Mouse (Mus musculus): ENCODE measurements at regions not wholly inside any gene's neighbourhood (a gene's known extent, or its start where the extent isn't known, plus 50 kb on each side); places are given as distances from the start of the nearest gene placed in this dataset.

GRCm38 (mm10) chr14:16962216-16962826 is 143.4 kb upstream of the Rarb start:
- no peaks in the 10 kb centered on the region for H3K27me3 ChIP-seq (ENCODE audit: control insufficient read depth, insufficient read depth, low read length)
- no peak overlapping the region for H3K27ac ChIP-seq (replicated peaks; ENCODE audit: insufficient read depth, low read depth, low read length)
- H3K9ac ChIP-seq (ENCODE audit: low read depth, low read length) = no peak overlapping the region
- no peak overlapping the region for H3K4me3 ChIP-seq (ENCODE audit: insufficient read depth, low read depth, low read length)
- H3K79me2 ChIP-seq (ENCODE audit: control insufficient read depth, insufficient read depth, low read length) = no peaks in the 10 kb centered on the region
- DNase-seq (ENCODE audit: extremely low read depth, low read depth, low spot score) = no peak
- H3K36me3 ChIP-seq (ENCODE audit: control insufficient read depth, insufficient read depth, low read length) = no peaks in the 10 kb centered on the region
- no peaks in the 10 kb centered on the region; the same call in 1 of the 2 replicates for H3K4me1 ChIP-seq (ENCODE audit: control insufficient read depth, insufficient read depth, low read length)
- WGBS = 90% methylated on average over 3 of the region's 3 CpGs
- TF ChIP-seq CTCF (IDR thresholded peaks at IDR 0.05; ENCODE audit: low read depth, low read length) = no peak
- no peak for TF ChIP-seq POLR2A (IDR thresholded peaks at IDR 0.05; ENCODE audit: extremely low read depth, insufficient read depth, low read length)

DNA sequence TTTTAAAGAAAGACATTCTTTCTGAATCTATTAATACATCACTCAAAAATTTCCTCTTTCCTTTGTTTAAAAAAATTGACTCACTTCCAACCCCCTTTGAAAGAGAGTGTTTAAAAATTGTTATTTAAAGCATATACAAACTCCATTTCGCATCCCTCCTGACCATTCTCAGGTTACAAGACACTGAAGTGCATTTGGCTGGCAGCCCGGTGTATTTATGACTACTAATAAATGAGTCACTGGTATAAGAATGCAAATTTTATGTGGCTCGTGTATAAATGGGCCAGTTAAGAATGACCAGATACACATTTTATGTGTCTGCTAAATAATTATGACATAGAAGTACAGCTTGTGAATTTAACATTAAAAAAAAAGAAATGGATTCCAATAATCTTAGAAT is 138.8 kb upstream of the Rarb start:
- no peak for TF ChIP-seq POLR2A (IDR thresholded peaks at IDR 0.05; ENCODE audit: extremely low read depth, insufficient read depth, low read length)
- TF ChIP-seq CTCF (IDR thresholded peaks at IDR 0.05; ENCODE audit: low read depth, low read length) = no peak
- no peak for DNase-seq (ENCODE audit: extremely low read depth, low read depth, low spot score)
- Histone ChIP-seq H3K4me1 (ENCODE audit: control insufficient read depth, insufficient read depth, low read length) (no peaks in the 10 kb centered on the region; the same call in 1 of the 2 replicates), H3K36me3 (ENCODE audit: control insufficient read depth, insufficient read depth, low read length) (no peaks in the 10 kb centered on the region), H3K4me3 (ENCODE audit: insufficient read depth, low read depth, low read length) (no peak overlapping the region), H3K27me3 (ENCODE audit: control insufficient read depth, insufficient read depth, low read length) (no peaks in the 10 kb centered on the region), H3K79me2 (ENCODE audit: control insufficient read depth, insufficient read depth, low read length) (no peaks in the 10 kb centered on the region), H3K27ac (replicated peaks; ENCODE audit: insufficient read depth, low read depth, low read length) (no peak overlapping the region), H3K9ac (ENCODE audit: low read depth, low read length) (no peak overlapping the region)
- 73% methylated on average over 3 of the region's 3 CpGs for WGBS

- Histone ChIP-seq H3K4me1 (ENCODE audit: control insufficient read depth, insufficient read depth, low read length) (no peaks in the 10 kb centered on the region), H3K79me2 (ENCODE audit: control insufficient read depth, insufficient read depth, low read length) (no peaks in the 10 kb centered on the region), H3K27ac (replicated peaks; ENCODE audit: insufficient read depth, low read depth, low read length) (no peak overlapping the region), H3K9ac (ENCODE audit: low read depth, low read length) (no peak overlapping the region), H3K27me3 (ENCODE audit: control insufficient read depth, insufficient read depth, low read length) (no peaks in the 10 kb centered on the region), H3K36me3 (ENCODE audit: control insufficient read depth, insufficient read depth, low read length) (no peaks in the 10 kb centered on the region), H3K4me3 (ENCODE audit: insufficient read depth, low read depth, low read length) (no peak overlapping the region)
- WGBS = 90% methylated on average over 6 of the region's 6 CpGs
- TF ChIP-seq CTCF (IDR thresholded peaks at IDR 0.05; ENCODE audit: low read depth, low read length) = no peak
- no peak for TF ChIP-seq POLR2A (IDR thresholded peaks at IDR 0.05; ENCODE audit: extremely low read depth, insufficient read depth, low read length)
- DNase-seq (ENCODE audit: extremely low read depth, low read depth, low spot score) = no peak
Measured at GRCm38 (mm10) chr14:16954511-16955443, 135.8 kb upstream of the Rarb start.

DNA sequence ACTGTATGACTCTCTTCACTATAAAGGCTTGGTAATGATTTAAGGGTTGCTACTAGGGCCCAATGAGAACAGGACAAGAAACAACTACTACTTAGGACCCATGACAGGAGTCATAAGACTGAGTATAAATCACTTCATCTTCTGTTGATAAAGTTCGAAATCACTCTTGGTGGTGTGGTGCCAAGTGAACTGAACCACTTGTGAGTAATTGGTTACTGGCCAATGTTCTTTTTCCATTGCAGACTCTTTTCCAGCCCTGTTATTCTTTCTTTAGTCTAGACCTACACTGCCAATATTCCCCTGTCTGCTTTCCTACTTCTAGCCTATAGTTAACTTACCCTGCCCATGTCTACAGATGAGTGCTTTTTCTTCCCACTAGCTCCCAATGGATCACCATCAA is 129.8 kb upstream of the Rarb start:
- H3K27ac ChIP-seq (replicated peaks; ENCODE audit: insufficient read depth, low read depth, low read length) = no peak overlapping the region
- no peak overlapping the region for H3K4me3 ChIP-seq (ENCODE audit: insufficient read depth, low read depth, low read length)
- no peak overlapping the region for H3K9ac ChIP-seq (ENCODE audit: low read depth, low read length)
- no peak for TF ChIP-seq CTCF (IDR thresholded peaks at IDR 0.05; ENCODE audit: low read depth, low read length)
- TF ChIP-seq POLR2A (IDR thresholded peaks at IDR 0.05; ENCODE audit: extremely low read depth, insufficient read depth, low read length) = no peak
- WGBS = 81% methylated on average over 1 of the region's 1 CpGs
- no peaks in the 10 kb centered on the region for H3K79me2 ChIP-seq (ENCODE audit: control insufficient read depth, insufficient read depth, low read length)
- no peak for DNase-seq (ENCODE audit: extremely low read depth, low read depth, low spot score)
- H3K36me3 ChIP-seq (ENCODE audit: control insufficient read depth, insufficient read depth, low read length) = no peaks in the 10 kb centered on the region
- H3K27me3 ChIP-seq (ENCODE audit: control insufficient read depth, insufficient read depth, low read length) = no peaks in the 10 kb centered on the region
- H3K4me1 ChIP-seq (ENCODE audit: control insufficient read depth, insufficient read depth, low read length) = no peaks in the 10 kb centered on the region

GRCm38 (mm10) chr14:16944441-16944840 is 125.5 kb upstream of the Rarb start:
- WGBS = 74% methylated on average over 1 of the region's 1 CpGs
- no peaks in the 10 kb centered on the region for H3K4me1 ChIP-seq (ENCODE audit: control insufficient read depth, insufficient read depth, low read length)
- no peak overlapping the region for H3K27ac ChIP-seq (replicated peaks; ENCODE audit: insufficient read depth, low read depth, low read length)
- H3K9ac ChIP-seq (ENCODE audit: low read depth, low read length) = no peak overlapping the region
- no peaks in the 10 kb centered on the region for H3K27me3 ChIP-seq (ENCODE audit: control insufficient read depth, insufficient read depth, low read length)
- no peak for DNase-seq (ENCODE audit: extremely low read depth, low read depth, low spot score)
- no peak overlapping the region for H3K4me3 ChIP-seq (ENCODE audit: insufficient read depth, low read depth, low read length)
- no peaks in the 10 kb centered on the region for H3K36me3 ChIP-seq (ENCODE audit: control insufficient read depth, insufficient read depth, low read length)
- H3K79me2 ChIP-seq (ENCODE audit: control insufficient read depth, insufficient read depth, low read length) = no peaks in the 10 kb centered on the region
- TF ChIP-seq POLR2A (IDR thresholded peaks at IDR 0.05; ENCODE audit: extremely low read depth, insufficient read depth, low read length) (no peak), CTCF (IDR thresholded peaks at IDR 0.05; ENCODE audit: low read depth, low read length) (no peak)

DNA sequence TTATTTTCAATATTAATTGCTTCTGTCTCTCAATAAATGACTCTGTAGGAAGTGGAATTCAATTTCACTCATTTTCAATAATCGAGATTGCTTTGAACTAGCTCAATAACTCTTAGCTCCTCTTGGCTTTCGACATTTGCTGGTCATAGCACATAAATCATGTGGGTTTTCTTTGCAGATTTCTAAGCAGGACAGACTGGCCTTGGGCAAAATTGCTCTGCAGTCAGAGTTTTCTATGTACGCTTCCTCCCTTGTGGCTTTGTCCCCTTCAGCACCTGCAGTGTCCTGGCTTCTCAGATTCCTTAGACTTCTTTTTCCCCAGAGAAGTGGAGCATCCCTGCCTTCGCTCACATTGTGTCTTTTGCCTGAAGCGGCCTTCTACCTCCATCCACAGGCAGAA is 124.6 kb upstream of the Rarb start:
- 83% methylated on average over 5 of the region's 5 CpGs for WGBS
- no peak for TF ChIP-seq POLR2A (IDR thresholded peaks at IDR 0.05; ENCODE audit: extremely low read depth, insufficient read depth, low read length)
- H3K27me3 ChIP-seq (ENCODE audit: control insufficient read depth, insufficient read depth, low read length) = no peaks in the 10 kb centered on the region
- H3K79me2 ChIP-seq (ENCODE audit: control insufficient read depth, insufficient read depth, low read length) = no peaks in the 10 kb centered on the region
- H3K4me3 ChIP-seq (ENCODE audit: insufficient read depth, low read depth, low read length) = no peak overlapping the region
- H3K4me1 ChIP-seq (ENCODE audit: control insufficient read depth, insufficient read depth, low read length) = no peaks in the 10 kb centered on the region
- H3K9ac ChIP-seq (ENCODE audit: low read depth, low read length) = no peak overlapping the region
- no peaks in the 10 kb centered on the region for H3K36me3 ChIP-seq (ENCODE audit: control insufficient read depth, insufficient read depth, low read length)
- no peak overlapping the region for H3K27ac ChIP-seq (replicated peaks; ENCODE audit: insufficient read depth, low read depth, low read length)
- DNase-seq (ENCODE audit: extremely low read depth, low read depth, low spot score) = no peak

All from liver, adult 2 months (tissue).